ENCODE assay signal across 23 mouse cellular contexts in genomic region chr14:8306884-8307283, GRCm38 (mm10). TPM values are rescaled to one million over a fixed set of nuclear protein-coding genes. Genes with fewer than 3 reads are reported as not detected.
"Had no signal": no experiment of that assay in that cellular context is flagged by ENCODE, and none has a peak within 500 bp of the region (broad histone marks: within the 10 kb centered on the region; RNA-seq: fewer than 3 reads in every experiment).

No protein-coding gene starts in this region.

- H3K4me2 ChIP-seq: limb, embryonic 13.5 days; liver, embryonic 13.5 days; midbrain, embryonic 11.5 days; neural tube, embryonic 12.5 days; neural tube, embryonic 15.5 days had no signal

- H3K36me3 ChIP-seq: limb, embryonic 10.5 days; limb, embryonic 13.5 days; liver, embryonic 13.5 days; neural tube, embryonic 12.5 days; neural tube, embryonic 15.5 days had no signal

- H3K27ac ChIP-seq: limb, embryonic 10.5 days; limb, embryonic 13.5 days; liver, embryonic 13.5 days; neural tube, embryonic 12.5 days; neural tube, embryonic 15.5 days had no signal

- DNase-seq: kidney, adult 9 months; kidney, postnatal 14 days; kidney, postnatal 4 days; layer of hippocampus, postnatal 36 days; liver; liver, embryonic 13.5 days; lung, adult 2 months; lung, postnatal 14 days; lung, postnatal 4 days; midbrain, embryonic 14.5 days; retina, postnatal 1 day; right cerebral cortex, postnatal 25 days; thymus, adult 18-20 months; thymus, postnatal 36 days had no signal

- H3K27me3 ChIP-seq: liver, embryonic 13.5 days had no signal

- H3K4me3 ChIP-seq: limb, embryonic 10.5 days; limb, embryonic 13.5 days; liver, embryonic 13.5 days; neural tube, embryonic 12.5 days; neural tube, embryonic 15.5 days had no signal

- H3K9me3 ChIP-seq: limb, embryonic 10.5 days; limb, embryonic 13.5 days; liver, embryonic 13.5 days; neural tube, embryonic 12.5 days; neural tube, embryonic 15.5 days had no signal

- H3K9ac ChIP-seq: limb, embryonic 13.5 days; liver, embryonic 13.5 days; neural tube, embryonic 12.5 days; neural tube, embryonic 15.5 days had no signal

RNA-seq across cellular contexts. Expression of gene Fam107a, which starts 10.9 kb away (rescaled TPM):
- total RNA-seq: megakaryocyte progenitor cell, adult 5-6 weeks; megakaryocyte-erythroid progenitor cell, adult 5-6 weeks had no signal

RNA-seq across cellular contexts. Expression of gene Acox2, which starts 47.7 kb away (rescaled TPM):
- total RNA-seq: layer of hippocampus, adult 8-10 months; layer of hippocampus, postnatal 36 days; left cerebral cortex, postnatal 25 days; megakaryocyte progenitor cell, adult 5-6 weeks; megakaryocyte-erythroid progenitor cell, adult 5-6 weeks had no signal
- polyA plus RNA-seq: limb, embryonic 13.5 days; midbrain, embryonic 11.5 days; midbrain, embryonic 14.5 days; neural tube, embryonic 12.5 days; neural tube, embryonic 15.5 days had no signal
